Mouse (Mus musculus) adrenal gland, postnatal 14 days (tissue): ENCODE results near the gene Arhgap18. TPM values are rescaled to one million over a fixed set of nuclear protein-coding genes. Genes with fewer than 3 reads are reported as not detected.

ENCODE experiments used
- DNase-seq: peaks from one replicate; pipeline ENCODE4 v3.0.0; 2021; ENCODE audit warnings: mixed read lengths
- total RNA-seq: library from RNA; stranded (reverse); gene quantifications from 2 replicates; pipeline ENCODE4 v1.2.3, GENCODE M21; 2021

Gene Arhgap18
- total RNA-seq, 1 experiment from 2014 or later: 35.8 TPM

DNA sequence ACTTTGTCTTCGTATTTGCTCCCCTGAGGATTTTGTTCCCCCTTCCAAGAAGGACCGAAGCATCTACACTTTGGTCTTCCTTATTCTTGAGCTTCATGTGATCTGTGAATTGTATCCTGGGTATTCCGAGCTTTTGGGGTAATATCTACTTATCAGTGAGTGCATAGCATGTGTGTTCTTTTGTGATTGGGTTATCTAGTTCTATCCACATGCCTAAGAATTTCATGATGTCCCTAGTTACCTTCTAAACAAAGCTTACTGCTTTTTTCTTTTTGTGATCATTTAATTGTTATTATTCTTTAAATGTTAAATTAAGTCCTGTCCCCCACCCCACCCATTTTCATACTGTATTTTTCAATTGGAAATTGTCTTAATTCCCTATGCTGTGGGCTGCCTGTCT lies 78.8 kb downstream of the Arhgap18 start:
- no peak for DNase-seq

DNA sequence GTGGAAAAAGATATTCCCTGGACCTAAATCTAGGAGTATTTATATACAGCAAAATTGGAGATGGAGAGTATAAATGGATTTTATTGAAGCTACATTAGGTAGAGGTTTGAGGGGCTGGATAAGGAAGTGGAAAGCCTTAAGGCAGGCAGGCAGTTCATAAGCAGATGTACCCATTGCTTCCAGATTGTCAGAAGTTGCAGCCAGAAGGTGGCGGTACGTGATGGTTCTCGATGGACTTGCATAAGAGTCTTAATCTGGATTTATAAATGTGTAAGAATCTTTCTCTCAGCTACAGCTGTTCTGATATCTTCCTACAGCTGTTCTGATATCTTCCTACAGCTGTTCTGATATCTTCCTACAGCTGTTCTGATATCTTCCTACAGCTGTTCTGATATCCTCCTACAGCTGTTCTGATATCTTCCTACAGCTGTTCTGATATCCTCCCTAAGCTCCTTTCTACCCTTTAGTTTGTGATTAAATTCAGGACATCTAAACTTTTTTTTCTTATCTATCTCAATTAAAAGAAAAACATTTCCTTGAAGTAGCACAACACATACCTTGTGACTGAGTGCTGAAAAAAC lies 79.5 kb downstream of the Arhgap18 start:
- DNase-seq: no peak

DNA sequence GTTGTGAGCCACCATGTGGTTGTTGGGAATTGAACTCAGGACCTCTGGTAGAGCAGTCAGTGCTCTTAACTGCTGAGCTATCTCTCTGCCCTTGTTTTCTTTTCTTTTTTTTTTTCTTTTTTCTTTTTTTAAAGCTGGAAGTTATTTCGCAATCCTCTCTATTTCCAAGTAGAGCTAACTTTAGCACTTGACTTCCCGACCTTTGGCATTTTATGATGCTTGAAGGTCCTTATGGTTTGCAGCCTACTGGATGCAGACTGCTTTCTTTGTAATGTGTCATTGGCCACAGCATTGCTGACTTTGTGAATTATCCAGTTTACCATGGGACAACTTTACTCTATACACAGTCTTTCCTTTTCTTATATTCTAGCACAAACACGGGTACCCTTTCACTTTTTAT lies 80.2 kb downstream of the Arhgap18 start:
- no peak for DNase-seq

DNA sequence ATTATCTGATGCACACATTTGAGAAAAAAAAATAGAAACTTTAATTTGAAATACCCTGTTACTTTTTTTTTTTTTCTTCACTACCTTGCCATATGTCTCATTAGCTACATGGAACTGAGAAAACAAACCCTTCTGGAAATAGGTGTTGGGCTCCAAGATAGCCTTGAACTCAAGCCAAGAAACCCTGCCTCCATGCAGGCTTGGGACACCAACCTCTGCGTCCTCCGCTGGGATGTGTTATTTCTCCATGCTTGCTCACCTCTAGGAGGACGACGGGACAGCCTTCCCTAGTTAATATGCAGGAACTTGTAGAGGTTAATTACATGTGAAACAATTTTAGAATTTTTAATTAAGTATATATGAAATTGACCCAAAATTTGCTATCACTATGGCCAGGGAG lies 96.1 kb downstream of the Arhgap18 start:
- peak; percentile 41 for DNase-seq

DNA sequence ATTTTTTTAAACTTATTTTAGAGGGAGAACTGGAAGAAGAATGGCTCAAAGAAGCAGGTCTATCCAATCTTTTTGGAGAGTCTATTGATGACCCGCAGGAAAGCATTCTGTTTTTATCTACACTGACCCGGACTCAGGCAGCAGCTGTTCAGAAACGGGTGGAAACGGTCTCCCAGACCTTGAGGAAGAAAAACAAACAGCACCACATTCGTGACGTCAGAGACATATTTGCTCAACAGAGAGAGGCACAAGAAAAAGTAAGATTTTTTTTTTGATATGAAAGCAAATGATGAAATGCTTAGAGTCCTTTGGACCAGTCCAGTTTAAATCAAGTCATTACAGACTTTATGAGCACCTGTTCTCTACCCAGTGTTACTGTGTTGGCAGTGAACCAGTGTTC lies 96.6 kb downstream of the Arhgap18 start:
- DNase-seq: peak; percentile 25

DNA sequence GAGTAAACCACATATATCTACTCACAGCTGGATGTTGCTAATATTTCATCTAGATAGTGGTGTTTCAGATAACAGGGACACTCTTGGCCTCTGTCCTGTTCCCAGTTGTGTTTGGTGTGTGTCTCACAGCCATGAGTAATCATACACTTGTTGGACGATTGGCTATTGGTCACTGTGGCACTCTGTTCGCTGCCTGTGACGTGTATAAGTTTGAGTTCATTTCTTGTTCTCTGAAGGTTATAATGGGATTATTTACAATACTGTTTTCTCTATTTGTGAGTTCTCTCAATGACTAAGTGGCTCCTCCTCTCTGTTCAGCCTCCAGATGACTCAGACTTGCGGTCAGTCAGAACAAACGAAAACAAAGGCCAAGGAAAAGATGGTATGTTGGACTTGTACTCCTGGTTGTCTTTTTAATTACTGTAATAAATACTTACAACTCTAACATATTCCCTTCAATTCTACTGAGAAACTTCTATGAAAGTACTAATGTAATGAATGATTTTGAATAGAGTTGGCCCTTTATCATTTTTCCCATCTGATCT lies 101.4 kb downstream of the Arhgap18 start:
- peak; percentile 49 for DNase-seq

DNA sequence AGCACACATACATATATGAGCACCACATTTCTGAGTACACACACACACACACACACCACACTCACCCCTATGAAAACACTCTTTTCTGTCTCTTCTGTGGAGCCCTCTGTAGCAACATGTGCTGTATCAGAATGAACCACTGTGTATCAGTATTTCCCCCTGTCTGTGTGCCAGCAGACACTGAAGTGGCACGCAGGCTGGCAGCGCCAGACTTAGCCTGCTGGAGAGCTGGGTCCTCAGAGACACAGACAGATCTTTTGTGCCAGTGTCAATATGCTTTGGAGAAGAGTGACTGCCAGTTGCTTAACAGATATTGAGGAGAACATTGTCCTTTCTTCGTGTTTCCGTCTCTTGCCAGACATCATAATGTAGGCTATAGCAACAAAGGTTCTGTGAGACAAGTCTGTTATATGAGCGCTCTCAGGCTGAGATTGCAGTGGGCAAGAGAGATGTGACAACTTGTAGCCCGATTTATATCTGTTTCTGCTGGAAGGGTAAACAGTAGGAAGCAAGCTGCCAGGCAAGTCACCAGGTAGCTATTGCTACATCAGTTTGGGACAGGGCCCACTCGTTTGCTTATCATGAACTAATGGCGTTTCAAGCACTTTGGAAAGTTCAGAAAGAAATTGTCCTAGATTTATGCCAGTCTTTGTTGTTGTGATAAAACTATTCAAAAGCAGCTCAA lies 102.8 kb downstream of the Arhgap18 start:
- peak; percentile 45 for DNase-seq

DNA sequence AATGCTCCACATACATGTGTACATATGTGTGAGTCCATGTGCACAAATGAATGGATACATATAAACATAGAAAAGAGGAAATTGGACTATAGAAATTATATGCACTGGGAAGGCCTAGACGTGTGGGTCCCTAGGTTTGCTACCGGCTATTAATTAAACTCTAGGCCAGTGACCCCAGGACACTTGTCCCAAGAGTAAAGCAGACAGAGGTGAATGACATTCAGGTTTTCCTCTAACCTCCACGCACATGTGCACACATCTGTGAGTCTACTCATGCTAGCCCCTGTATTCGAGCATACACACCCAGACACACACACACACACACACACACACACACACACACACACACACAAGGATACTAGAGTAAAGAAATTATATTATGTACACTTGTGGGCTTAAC lies 104.4 kb downstream of the Arhgap18 start:
- no peak for DNase-seq

DNA sequence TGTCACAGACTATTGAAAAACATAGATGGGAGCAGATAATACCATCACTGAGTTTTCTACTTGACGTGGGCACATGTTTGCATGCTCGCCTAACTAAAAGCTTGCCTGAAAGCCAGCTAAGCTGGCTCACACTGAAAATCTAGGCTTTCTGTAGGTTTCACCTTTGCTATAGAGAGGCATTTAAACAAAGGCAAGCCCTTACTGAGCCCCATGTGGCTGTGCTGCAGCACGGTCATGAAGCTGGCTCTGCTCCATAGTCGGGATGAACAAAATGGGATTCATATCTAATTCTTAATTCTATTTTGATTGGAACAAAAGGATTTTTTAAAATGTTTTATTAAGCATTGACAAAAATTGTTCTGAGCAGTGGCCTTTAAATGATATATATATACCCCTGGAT lies 105.3 kb downstream of the Arhgap18 start:
- no peak for DNase-seq

DNA sequence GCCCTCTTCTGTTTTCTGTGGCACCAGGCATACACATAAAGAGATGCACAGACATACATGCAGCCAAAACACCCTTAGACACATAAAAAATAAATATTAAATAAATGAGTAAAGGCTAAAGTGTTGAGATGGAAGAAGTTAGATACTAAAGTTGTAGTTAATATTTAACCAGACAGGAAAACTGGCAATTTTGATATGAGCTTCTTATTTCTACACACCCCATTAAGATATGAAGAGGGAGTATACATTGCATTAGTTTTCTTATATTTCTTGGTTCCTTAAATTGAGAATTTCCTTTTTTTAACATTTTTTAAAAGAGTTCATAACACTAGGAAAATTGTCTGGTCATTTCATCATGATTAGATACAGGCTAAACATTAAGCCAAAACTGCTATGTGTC lies 108.0 kb downstream of the Arhgap18 start:
- no peak for DNase-seq

DNA sequence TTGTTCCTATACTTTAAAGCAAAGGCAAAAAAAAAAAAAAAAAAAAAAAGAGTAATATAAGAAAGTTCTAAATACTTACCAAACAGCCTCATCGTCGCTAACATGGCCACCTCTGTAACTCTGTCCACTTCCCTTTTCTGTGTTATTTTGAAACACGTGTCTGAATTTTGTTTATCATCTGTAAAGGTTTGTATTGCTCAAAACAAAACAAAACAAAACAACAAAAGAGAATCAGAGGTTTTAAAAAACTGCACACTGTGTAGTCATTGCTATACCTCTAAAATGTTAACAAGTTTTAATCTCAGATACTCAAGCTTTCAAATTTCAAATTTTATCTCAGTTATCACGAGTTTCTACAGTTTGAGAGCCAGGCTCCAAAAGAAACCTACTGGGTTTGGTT lies 109.0 kb downstream of the Arhgap18 start:
- DNase-seq: no peak

DNA sequence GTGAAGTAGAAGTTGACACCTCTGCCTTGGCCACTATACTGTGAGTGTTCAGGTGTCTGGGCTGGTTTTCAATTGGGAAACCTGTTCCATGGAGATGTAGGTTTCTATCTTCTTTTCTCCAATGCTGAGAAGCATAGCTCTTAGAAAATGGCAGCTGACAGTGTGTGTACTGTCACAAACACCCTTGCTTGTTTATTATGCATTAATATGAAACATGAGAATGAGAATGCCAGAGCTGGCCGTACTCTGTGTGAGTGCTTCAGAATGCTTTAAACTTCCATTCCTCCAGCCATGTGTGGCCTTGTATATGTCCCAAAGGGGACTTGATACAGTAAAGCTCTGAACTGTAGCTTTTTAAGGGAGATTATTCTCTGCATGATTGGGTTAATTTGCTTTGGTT lies 110.8 kb downstream of the Arhgap18 start:
- no peak for DNase-seq

DNA sequence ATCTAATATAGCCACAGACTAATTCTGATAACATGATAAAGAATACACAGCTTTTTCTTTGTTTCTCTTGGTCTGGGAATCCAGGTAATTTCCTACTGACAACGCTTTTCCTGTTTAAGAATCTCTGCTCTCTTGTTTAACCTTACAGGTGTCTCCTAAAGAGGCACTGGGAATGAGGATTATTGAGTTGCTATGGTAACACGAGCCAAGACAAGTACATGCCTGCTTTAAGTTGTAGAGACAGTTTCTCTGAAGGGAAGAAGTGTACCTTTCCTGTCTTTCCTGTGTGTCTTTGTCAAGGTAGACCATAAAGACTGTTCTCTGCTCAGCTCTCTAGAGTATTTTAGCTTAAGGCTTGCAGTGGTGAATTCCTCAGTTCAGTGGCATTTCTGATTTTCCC lies 117.6 kb downstream of the Arhgap18 start:
- DNase-seq: no peak

DNA sequence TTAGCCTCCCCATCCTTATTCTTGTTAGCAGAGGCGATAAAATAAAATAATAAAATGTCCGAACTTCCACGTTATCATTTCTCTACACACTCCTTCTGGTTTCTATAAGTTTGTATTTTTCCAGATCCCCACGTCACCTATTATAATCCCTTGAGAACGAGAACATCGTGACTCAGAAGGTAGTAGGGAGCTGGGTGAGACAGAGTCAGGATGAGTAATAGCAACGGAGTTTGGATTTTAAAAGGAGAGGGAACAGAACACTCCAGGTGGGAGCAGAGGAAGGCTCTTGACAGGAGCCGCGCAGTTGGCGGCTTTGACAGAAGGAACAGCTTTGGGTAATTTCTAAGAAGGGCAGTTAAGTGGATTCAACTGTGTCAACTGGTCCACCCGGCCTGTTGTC lies 124.1 kb downstream of the Arhgap18 start:
- no peak for DNase-seq

DNA sequence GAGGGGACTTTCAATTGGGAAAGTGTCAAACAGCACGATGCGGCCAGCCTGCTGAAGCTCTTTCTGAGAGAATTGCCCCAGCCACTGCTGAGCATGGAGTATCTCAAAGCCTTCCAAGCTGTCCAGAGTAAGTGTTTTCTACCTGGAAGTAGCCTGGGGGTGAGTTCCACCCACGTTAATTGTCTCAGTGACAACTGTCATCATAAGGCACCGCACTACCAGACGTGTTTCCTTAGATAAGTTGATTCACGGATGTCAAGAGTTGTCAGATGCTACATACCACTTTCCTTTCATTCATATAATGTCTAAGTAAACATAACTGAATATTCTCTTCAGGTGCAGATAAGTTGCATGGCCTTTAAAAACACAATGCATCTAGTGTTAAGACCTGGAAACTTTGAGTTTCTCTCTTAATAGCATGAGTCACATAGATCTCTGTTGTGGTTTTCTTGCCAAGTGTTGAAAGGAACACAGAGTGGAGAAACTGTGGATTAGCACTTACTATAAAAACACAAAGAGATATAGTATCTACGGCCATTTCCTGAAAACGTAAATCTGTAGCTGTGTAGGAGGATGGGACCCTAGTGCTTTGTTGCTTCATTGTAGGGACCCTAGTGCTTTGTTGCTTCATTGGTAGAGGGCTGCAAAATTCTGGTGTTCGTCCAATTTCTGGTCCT lies 125.8 kb downstream of the Arhgap18 start:
- DNase-seq: no peak

DNA sequence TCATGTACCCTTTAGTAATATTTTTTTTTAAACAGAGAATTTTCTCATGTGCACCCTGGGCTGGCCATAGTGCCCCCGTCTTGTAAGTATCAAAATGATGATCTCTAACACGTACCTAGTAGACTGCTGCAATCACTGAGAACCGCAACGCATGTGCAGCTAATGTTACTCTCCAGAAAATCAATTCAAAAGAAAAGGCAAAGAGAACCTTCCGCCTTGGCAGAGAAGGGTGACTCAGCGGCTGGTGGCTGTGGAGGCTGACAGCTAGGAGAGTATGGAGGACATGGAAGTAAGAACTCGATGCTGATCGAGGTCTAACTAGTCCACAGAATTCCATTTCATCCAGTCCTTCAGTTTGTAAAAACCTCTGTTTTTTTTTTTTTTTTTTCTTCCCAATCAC lies 131.7 kb downstream of the Arhgap18 start:
- DNase-seq: peak; percentile 47

DNA sequence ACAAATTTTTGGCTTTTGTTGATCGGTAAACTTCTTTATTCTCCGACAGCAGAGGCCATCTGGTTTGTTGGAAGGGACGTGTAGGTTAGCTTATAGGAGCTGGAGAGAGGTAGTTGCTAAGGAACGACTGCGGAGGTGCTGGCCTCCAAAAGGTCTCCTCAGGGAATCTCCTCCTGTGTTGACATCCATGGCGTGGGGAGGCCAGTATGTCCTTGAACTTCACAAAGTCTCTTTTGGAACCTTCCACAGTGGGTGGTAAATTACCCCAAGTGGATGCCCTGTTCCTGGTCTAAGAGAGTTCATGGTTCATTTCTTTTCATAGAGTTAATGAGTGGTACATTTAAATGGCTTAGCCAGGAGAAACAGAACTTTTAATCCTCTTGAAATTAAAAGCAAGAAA lies 136.0 kb downstream of the Arhgap18 start:
- peak; percentile 43 for DNase-seq

DNA sequence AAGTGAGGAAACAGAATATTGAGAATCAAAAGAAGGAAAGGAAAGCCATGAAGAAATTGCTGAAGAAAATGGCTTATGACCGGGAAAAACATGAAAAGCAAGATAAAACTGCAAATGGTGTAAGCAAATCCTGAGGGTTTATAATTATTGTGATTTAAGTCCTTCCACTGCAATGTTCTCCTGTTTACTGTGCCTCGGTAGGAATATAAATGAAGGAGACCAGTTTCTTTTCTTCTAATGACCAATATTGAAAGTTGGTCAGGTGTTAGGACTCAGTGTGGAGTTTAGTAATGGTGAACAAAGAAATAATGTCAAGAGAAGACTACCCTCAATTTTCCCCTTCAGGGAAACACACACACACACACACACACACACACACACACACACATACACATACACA lies 136.5 kb downstream of the Arhgap18 start:
- DNase-seq: no peak

DNA sequence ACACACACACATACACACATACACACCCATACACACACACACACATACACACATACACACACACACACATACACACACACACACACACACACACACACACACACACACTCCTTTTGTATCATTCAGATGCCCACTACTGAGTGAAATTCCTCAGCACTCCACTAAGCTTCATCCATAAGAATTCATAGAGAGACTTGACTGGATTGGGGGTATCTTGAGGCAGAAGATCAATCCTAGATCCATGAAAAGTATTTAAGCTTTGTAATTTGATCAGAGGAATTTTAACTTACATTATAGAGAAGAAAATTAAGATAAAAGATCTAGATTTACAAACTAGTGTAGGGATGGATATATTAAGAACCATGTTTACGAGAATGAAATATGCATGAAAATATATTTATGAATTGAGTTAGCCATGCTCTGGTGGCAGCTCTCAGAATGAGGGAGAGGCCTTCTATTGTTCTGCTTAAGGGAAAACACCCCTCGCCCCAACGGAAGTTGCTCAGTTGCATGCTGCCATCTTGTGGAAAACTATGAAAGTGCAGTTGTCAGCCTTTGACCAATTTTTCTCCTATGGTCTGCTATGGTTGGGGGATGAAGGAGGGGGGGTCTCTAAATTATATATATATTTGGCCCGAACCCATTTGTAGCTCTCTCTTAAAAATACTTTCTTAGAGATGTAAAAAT lies 137.2 kb downstream of the Arhgap18 start:
- peak; percentile 74 for DNase-seq

DNA sequence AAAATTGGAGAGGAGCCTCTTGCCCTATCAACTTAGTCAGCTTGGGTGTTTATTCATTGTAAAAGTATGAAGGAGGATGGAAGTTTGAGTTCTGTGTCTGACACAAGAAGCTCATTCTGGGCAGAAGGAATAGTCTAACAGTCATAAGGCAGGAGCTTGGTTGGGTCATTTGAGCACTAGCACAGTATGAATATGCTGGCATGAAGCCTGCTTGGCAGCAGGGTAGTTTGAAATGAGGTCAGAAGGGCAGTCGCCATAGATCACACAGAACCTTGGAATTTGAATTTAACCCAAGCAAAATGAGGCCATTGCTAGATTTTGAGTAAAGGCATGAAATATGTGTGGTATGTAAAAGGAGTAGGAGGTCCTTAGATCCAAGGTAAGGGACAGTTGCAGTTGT lies 139.9 kb downstream of the Arhgap18 start:
- DNase-seq: peak; percentile 60

DNA sequence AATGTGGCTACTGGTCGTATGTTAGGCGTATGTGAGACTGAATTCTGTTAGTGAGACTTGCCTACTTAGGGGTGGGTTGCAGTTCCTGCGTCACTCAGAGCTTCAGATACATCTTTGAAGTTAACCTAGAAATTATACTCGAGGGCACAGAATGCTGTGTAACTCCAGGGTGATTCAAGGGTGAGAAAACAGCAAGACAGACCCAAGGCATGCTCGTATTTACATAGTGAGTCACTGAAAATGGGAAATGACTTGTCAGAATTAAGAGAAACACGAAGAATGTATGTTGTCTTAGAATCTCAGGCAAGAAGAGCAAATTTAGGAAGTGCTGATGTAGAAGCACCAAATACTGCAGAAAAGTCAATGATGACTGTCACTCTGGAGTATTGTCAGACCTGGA lies 142.5 kb downstream of the Arhgap18 start:
- DNase-seq: no peak

DNA sequence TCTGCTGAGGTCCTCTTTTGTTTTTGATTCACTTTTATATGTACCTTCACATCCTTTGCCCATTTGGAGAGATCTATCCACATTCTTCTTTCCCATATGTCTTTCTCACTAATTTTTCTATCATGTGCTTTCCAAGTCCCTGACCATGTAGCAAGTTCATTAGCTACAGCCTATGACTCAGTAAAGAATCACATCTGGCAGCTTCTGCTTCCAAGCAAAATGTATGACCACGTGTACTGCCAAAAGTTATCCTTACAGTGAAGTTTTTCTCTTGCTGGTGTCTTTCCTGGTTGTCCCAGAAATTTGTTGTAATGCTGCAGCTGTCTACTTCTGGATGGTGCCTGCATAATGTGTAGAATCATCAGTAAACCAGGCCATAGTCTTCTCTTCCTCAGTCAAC lies 147.2 kb downstream of the Arhgap18 start:
- no peak for DNase-seq

DNA sequence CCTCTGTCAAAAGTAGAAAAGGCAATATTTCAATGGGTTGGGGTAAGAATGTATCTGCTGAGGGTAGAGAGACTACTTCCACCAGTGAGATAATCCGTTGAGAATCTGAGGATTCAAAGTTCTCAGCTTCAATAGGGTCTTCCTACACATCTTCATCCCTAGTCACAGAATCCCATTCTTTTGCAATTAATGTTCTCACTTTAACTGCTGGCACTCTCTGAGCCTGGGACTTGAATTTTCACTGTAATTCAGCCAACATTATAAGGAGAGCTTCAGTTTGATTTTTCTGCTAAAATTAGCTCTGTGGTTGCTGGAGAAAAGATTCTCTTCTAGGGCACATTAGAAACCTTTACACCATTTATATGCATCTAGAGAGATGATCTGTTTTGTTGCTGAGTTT lies 150.6 kb downstream of the Arhgap18 start:
- DNase-seq: no peak
